In the genomic region with DNA sequence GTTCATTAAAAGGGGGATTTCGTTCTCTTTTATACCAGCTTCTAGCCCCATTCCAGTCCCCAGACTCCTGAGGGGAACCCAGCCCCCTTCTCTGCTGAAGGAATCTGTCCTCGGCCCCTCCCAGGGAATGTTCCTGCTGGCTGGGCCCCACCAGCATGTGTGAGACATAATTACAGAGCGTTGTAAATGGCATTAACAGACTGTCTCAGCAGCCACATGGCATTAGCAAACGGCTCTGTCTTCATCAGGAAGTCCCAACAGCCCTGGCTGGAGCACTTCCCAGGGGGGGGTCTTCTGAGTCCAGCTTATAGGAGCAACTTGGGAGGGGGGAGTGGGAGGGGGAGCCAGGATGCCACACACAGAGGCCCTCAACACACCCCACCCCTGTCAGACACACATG, we compare ENCODE assay signal across 11 mouse cellular contexts. TPM values are rescaled to one million over a fixed set of nuclear protein-coding genes. Genes with fewer than 3 reads are reported as not detected.
DNase-seq lines count a peak whose midpoint lies in the region; ATAC-seq and TF ChIP-seq lines count a peak whose summit lies in the region.
"Had no signal": no experiment of that assay in that cellular context is flagged by ENCODE, and none has a peak within 500 bp of the region (broad histone marks: within the 10 kb centered on the region; RNA-seq: fewer than 3 reads in every experiment).

No protein-coding gene starts in this region.

- H3K4me2 ChIP-seq in hindbrain, embryonic 11.5 days (replicated peaks; ENCODE audit: low read depth, low read length): no peak overlapping the region
- no peak overlapping the region for H3K4me2 ChIP-seq in hindbrain, embryonic 12.5 days (replicated peaks)
- no peak overlapping the region for H3K4me2 ChIP-seq in embryonic facial prominence, embryonic 13.5 days
- H3K4me2 ChIP-seq in hindbrain, postnatal 0 days (ENCODE audit: low read depth, low read length): no peak overlapping the region

- H3K9me3 ChIP-seq in hindbrain, embryonic 11.5 days (ENCODE audit: control insufficient read depth, low read length): no peaks in the 10 kb centered on the region
- H3K9me3 ChIP-seq in hindbrain, embryonic 12.5 days (replicated peaks): no peaks in the 10 kb centered on the region
- H3K9me3 ChIP-seq in embryonic facial prominence, embryonic 13.5 days: no peaks in the 10 kb centered on the region
- no peaks in the 10 kb centered on the region for H3K9me3 ChIP-seq in hindbrain, postnatal 0 days (ENCODE audit: low read length)

- intact Hi-C loops in heart, postnatal 14 days (cut with DNase I): no loop called here

- H3K27me3 ChIP-seq in hindbrain, embryonic 11.5 days (ENCODE audit: control insufficient read depth, insufficient read depth, low read length): peaks cover 8% of the 10 kb centered on the region; the same call in 1 of the 2 replicates
- H3K27me3 ChIP-seq in hindbrain, embryonic 12.5 days: peaks cover 34% of the 10 kb centered on the region
- peaks cover 32% of the 10 kb centered on the region for H3K27me3 ChIP-seq in embryonic facial prominence, embryonic 13.5 days
- H3K27me3 ChIP-seq in hindbrain, postnatal 0 days (ENCODE audit: insufficient read depth, low read length): no peaks in the 10 kb centered on the region

- no peaks in the 10 kb centered on the region for H3K4me1 ChIP-seq in hindbrain, embryonic 11.5 days (replicated peaks; ENCODE audit: control insufficient read depth, insufficient read depth, low read length)
- peaks cover 18% of the 10 kb centered on the region for H3K4me1 ChIP-seq in hindbrain, embryonic 12.5 days
- peaks cover 36% of the 10 kb centered on the region for H3K4me1 ChIP-seq in embryonic facial prominence, embryonic 13.5 days
- H3K4me1 ChIP-seq in hindbrain, postnatal 0 days (ENCODE audit: insufficient read depth, low read length): 0 out of 2 replicates have a peak, but pooled peaks cover 4% of the 10 kb centered on the region

- no peak overlapping the region for H3K9ac ChIP-seq in hindbrain, embryonic 11.5 days (ENCODE audit: low read depth, low read length)
- no peak overlapping the region for H3K9ac ChIP-seq in hindbrain, embryonic 12.5 days
- H3K9ac ChIP-seq in embryonic facial prominence, embryonic 13.5 days: no peak overlapping the region
- no peak overlapping the region for H3K9ac ChIP-seq in hindbrain, postnatal 0 days (replicated peaks; ENCODE audit: low read length)

- DNase-seq in hindbrain, embryonic 11.5 days (ENCODE audit: low spot score): peak; percentile 25
- DNase-seq in brain, adult 2 months (ENCODE audit: low read depth, low spot score): peak; percentile 29
- DNase-seq in hindbrain, postnatal 0 days (ENCODE audit: low spot score): peak; percentile 49
- DNase-seq in heart, postnatal 14 days: no peak
- DNase-seq in testis, postnatal 14 days (ENCODE audit: low spot score): no peak
- DNase-seq: B cell, adult 2 months; gastrocnemius, postnatal 14 days; thymus, adult 18-20 months had no signal

- H3K4me3 ChIP-seq in hindbrain, embryonic 11.5 days (ENCODE audit: low read depth, low read length): no peak overlapping the region
- H3K4me3 ChIP-seq in hindbrain, embryonic 12.5 days: no peak overlapping the region
- H3K4me3 ChIP-seq in embryonic facial prominence, embryonic 13.5 days: no peak overlapping the region
- no peak overlapping the region for H3K4me3 ChIP-seq in hindbrain, postnatal 0 days (ENCODE audit: low read length)

- no peak for TF ChIP-seq CTCF in hindbrain, postnatal 0 days (IDR thresholded peaks at IDR 0.05; ENCODE audit: low read depth)

- ATAC-seq in hindbrain, embryonic 11.5 days (ENCODE audit: low FRiP score): no peak
- ATAC-seq in hindbrain, embryonic 12.5 days (ENCODE audit: low FRiP score): no peak; the same call in 1 of the 2 replicates
- ATAC-seq in embryonic facial prominence, embryonic 13.5 days (ENCODE audit: insufficient number of reproducible peaks, insufficient read depth, low FRiP score, low TSS enrichment, low read depth): no peak
- ATAC-seq in hindbrain, postnatal 0 days: no peak
- no peak for ATAC-seq in megakaryocyte-erythroid progenitor cell, adult 5-6 weeks (replicated peaks; ENCODE audit: low FRiP score, low TSS enrichment, poor library complexity, severe bottlenecking)

- WGBS in hindbrain, embryonic 11.5 days: 45% methylated on average over 4 of the region's 4 CpGs
- 22% methylated on average over 4 of the region's 4 CpGs for WGBS in hindbrain, embryonic 12.5 days
- whole genome bisulfite sequencing in embryonic facial prominence, embryonic 13.5 days: 29% methylated on average over 4 of the region's 4 CpGs
- WGBS in hindbrain, postnatal 0 days: 31% methylated on average over 4 of the region's 4 CpGs

- no peaks in the 10 kb centered on the region for H3K36me3 ChIP-seq in hindbrain, embryonic 11.5 days (ENCODE audit: control insufficient read depth, insufficient read depth, low read length)
- H3K36me3 ChIP-seq in hindbrain, embryonic 12.5 days: no peaks in the 10 kb centered on the region
- H3K36me3 ChIP-seq in embryonic facial prominence, embryonic 13.5 days: no peaks in the 10 kb centered on the region
- H3K36me3 ChIP-seq in hindbrain, postnatal 0 days (ENCODE audit: insufficient read depth, low read length): no peaks in the 10 kb centered on the region

- H3K27ac ChIP-seq in hindbrain, embryonic 11.5 days (ENCODE audit: low read depth, low read length): no peak overlapping the region
- H3K27ac ChIP-seq in hindbrain, embryonic 12.5 days: no peak overlapping the region
- 0 out of 2 replicates have a peak overlapping the region, but pooled peaks have one; percentile 22 for H3K27ac ChIP-seq in embryonic facial prominence, embryonic 13.5 days
- H3K27ac ChIP-seq in hindbrain, postnatal 0 days: no peak overlapping the region

RNA-seq across cellular contexts. Expression of a gene that starts 29.1 kb away (rescaled TPM):
- 4.8 and 6.5 TPM in 2 replicates for polyA plus RNA-seq in hindbrain, embryonic 11.5 days (2014; fragmentation: Nextera tagmentation; extraction: Ambion mirVana)
- 9.4 and 9.9 TPM in 2 replicates for polyA plus RNA-seq in hindbrain, embryonic 12.5 days (2016; fragmentation: Nextera tagmentation; extraction: Ambion mirVana)
- 1.2 and 1.3 TPM in 2 replicates for polyA plus RNA-seq in embryonic facial prominence, embryonic 13.5 days (2015; fragmentation: Nextera tagmentation; extraction: Ambion mirVana)
- 11.7 and 15.1 TPM in 2 replicates for total RNA-seq in hindbrain, postnatal 0 days (2014; rRNA removed)
- 2.8 and 2.9 TPM in 2 replicates for polyA plus RNA-seq in hindbrain, postnatal 0 days (2015; fragmentation: Nextera tagmentation; extraction: Ambion mirVana)
- total RNA-seq in megakaryocyte-erythroid progenitor cell, adult 5-6 weeks (2014; fragmentation: Nextera tagmentation): 1.2 TPM in 1 of 2 replicates, not detected in the other
- total RNA-seq in megakaryocyte-erythroid progenitor cell, adult 5-6 weeks (2017): 0.08 TPM in 1 of 2 replicates, not detected in the other
- total RNA-seq in heart, postnatal 14 days (2021): 1 to 10 TPM; 3.2 to 5.4 TPM

Comparison
In these comparisons a context has a peak if more than half of its experiments do, and no peak if none do; other contexts are left out.
1. DNase-seq: peak in hindbrain, embryonic 11.5 days (single experiment), brain, adult 2 months (single experiment) and hindbrain, postnatal 0 days (single experiment); none in heart, postnatal 14 days (0 of 2) and testis, postnatal 14 days (single experiment).